ENCODE assay signal across 25 mouse cellular contexts in genomic region chr17:67084093-67084492, GRCm38 (mm10).
DNase-seq lines count a peak whose midpoint lies in the region; ATAC-seq and TF ChIP-seq lines count a peak whose summit lies in the region.
"Had no signal": no experiment of that assay in that cellular context is flagged by ENCODE, and none has a peak within 500 bp of the region (broad histone marks: within the 10 kb centered on the region; RNA-seq: fewer than 3 reads in every experiment).

No protein-coding gene starts in this region.

- H3K4me2 ChIP-seq in lung, embryonic 14.5 days, result no peak overlapping the region
- H3K4me2 ChIP-seq: embryonic facial prominence, embryonic 12.5 days; heart, embryonic 13.5 days; hindbrain, embryonic 12.5 days; kidney, embryonic 15.5 days; limb, embryonic 13.5 days; liver, embryonic 12.5 days had no signal

- no peak overlapping the region for H3K9ac ChIP-seq in lung, embryonic 14.5 days
- H3K9ac ChIP-seq: embryonic facial prominence, embryonic 12.5 days; heart, embryonic 13.5 days; hindbrain, embryonic 12.5 days; kidney, embryonic 15.5 days; limb, embryonic 13.5 days; liver, embryonic 12.5 days had no signal

- H3K9me3 ChIP-seq in lung, embryonic 14.5 days (ENCODE audit: low read depth, low read length), result no peaks in the 10 kb centered on the region
- H3K9me3 ChIP-seq: embryonic facial prominence, embryonic 12.5 days; heart, embryonic 13.5 days; hindbrain, embryonic 12.5 days; kidney, embryonic 15.5 days; limb, embryonic 13.5 days; liver, embryonic 12.5 days; midbrain, embryonic 10.5 days had no signal

- H3K4me3 ChIP-seq in lung, embryonic 14.5 days (ENCODE audit: low read depth, low read length), result no peak overlapping the region
- no peak overlapping the region for H3K4me3 ChIP-seq in lung, adult 2 months (replicated peaks; ENCODE audit: extremely low read depth, low read depth, low read length)
- H3K4me3 ChIP-seq in olfactory bulb, adult 2 months (ENCODE audit: insufficient read depth, low read depth, low read length), result no peak overlapping the region
- H3K4me3 ChIP-seq: embryonic facial prominence, embryonic 12.5 days; gastrocnemius, adult 2 months; heart, embryonic 13.5 days; hindbrain, embryonic 12.5 days; kidney, embryonic 15.5 days; limb, embryonic 13.5 days; liver, embryonic 12.5 days; midbrain, embryonic 10.5 days had no signal

- DNase-seq in adrenal gland, adult 2 months, result peak; percentile 24
- DNase-seq in adrenal gland, postnatal 4 days (ENCODE audit: low spot score in 2 of 2), result no peak
- DNase-seq in lung, embryonic 14.5 days, result no peak
- no peak for DNase-seq in lung, adult 2 months
- no peak for DNase-seq in gastrocnemius, postnatal 25 days
- DNase-seq: cerebellum, adult 11-12 months; gastrocnemius, adult 2 months; heart, adult 18-20 months; heart, postnatal 14 days; kidney, adult 11 months; kidney, postnatal 36 days; lung, adult 18-20 months; lung, postnatal 4 days; thymus, postnatal 14 days had no signal

- H3K4me1 ChIP-seq in lung, embryonic 14.5 days (ENCODE audit: insufficient read depth), result peaks cover 4% of the 10 kb centered on the region; the same call in 1 of the 2 replicates
- peaks cover 3% of the 10 kb centered on the region; the same call in 1 of the 2 replicates for H3K4me1 ChIP-seq in lung, adult 2 months (ENCODE audit: control insufficient read depth, insufficient read depth, low read length)
- H3K4me1 ChIP-seq in olfactory bulb, adult 2 months (ENCODE audit: control insufficient read depth, insufficient read depth, low read length), result peaks cover 9% of the 10 kb centered on the region
- H3K4me1 ChIP-seq: embryonic facial prominence, embryonic 12.5 days; liver, embryonic 12.5 days had no signal

- H3K36me3 ChIP-seq in lung, embryonic 14.5 days (ENCODE audit: insufficient read depth), result no peaks in the 10 kb centered on the region
- H3K36me3 ChIP-seq: embryonic facial prominence, embryonic 12.5 days; heart, embryonic 13.5 days; hindbrain, embryonic 12.5 days; kidney, embryonic 15.5 days; limb, embryonic 13.5 days; liver, embryonic 12.5 days; midbrain, embryonic 10.5 days had no signal

- ATAC-seq in lung, embryonic 14.5 days (ENCODE audit: insufficient read depth), result peak; percentile 40; the same call in 1 of the 2 replicates
- peak; percentile 47; the same call in 1 of the 2 replicates for ATAC-seq in common myeloid progenitor, adult 5-6 weeks (replicated peaks; ENCODE audit: low read depth, poor library complexity, severe bottlenecking)
- ATAC-seq: liver, embryonic 12.5 days; midbrain, embryonic 16.5 days had no signal

- WGBS in lung, embryonic 14.5 days, result 65% methylated on average over 5 of the region's 5 CpGs
- 54% methylated on average over 5 of the region's 5 CpGs for WGBS in lung, adult 2 months
- 34% methylated on average over 5 of the region's 5 CpGs for WGBS in olfactory bulb, adult 2 months

- no peaks in the 10 kb centered on the region for H3K27me3 ChIP-seq in lung, embryonic 14.5 days (ENCODE audit: insufficient read depth, low read length)
- H3K27me3 ChIP-seq: embryonic facial prominence, embryonic 12.5 days; heart, embryonic 13.5 days; hindbrain, embryonic 12.5 days; kidney, embryonic 15.5 days; limb, embryonic 13.5 days; liver, embryonic 12.5 days had no signal

- TF ChIP-seq POLR2A in lung, adult 2 months (IDR thresholded peaks at IDR 0.05; ENCODE audit: borderline replicate concordance, extremely low read depth, low read depth, low read length), result no peak
- no peak for TF ChIP-seq POLR2A in olfactory bulb, adult 2 months (IDR thresholded peaks at IDR 0.05; ENCODE audit: insufficient read depth, low read depth, low read length)

- no peak overlapping the region for H3K27ac ChIP-seq in lung, embryonic 14.5 days (ENCODE audit: low read depth)
- 0 out of 2 replicates have a peak overlapping the region, but pooled peaks have one; percentile 37 for H3K27ac ChIP-seq in olfactory bulb, adult 2 months (ENCODE audit: insufficient read depth, low read depth, low read length)
- H3K27ac ChIP-seq: embryonic facial prominence, embryonic 12.5 days; gastrocnemius, adult 2 months; heart, embryonic 13.5 days; hindbrain, embryonic 12.5 days; kidney, embryonic 15.5 days; limb, embryonic 13.5 days; liver, embryonic 12.5 days; midbrain, embryonic 10.5 days; stomach, postnatal 0 days had no signal

- no peak for TF ChIP-seq CTCF in lung, embryonic 14.5 days (IDR thresholded peaks at IDR 0.05; ENCODE audit: low read depth)
- no peak for TF ChIP-seq CTCF in lung, adult 2 months (IDR thresholded peaks at IDR 0.05; ENCODE audit: insufficient read depth, low read length)
- TF ChIP-seq CTCF in olfactory bulb, adult 2 months (IDR thresholded peaks at IDR 0.05; ENCODE audit: insufficient read depth, low read depth, low read length), result no peak
